Mouse (Mus musculus) bone marrow macrophage, adult 2 months (primary cell): ENCODE results near the gene Cib1. TPM values are rescaled to one million over a fixed set of nuclear protein-coding genes. Genes with fewer than 3 reads are reported as not detected.

Experiments used
- H3K27ac ChIP-seq: 2 replicates; pipeline ENCODE4 v1.5.1; 2012; ENCODE audit warnings: low read depth, low read length; ENCODE audit not compliant: insufficient read depth
- H3K4me1 ChIP-seq: 2 replicates; pipeline ENCODE4 v1.6.1; 2012; ENCODE audit warnings: low read length; ENCODE audit not compliant: control insufficient read depth, insufficient read depth
- H3K4me3 ChIP-seq: 2 replicates; pipeline ENCODE4 v1.5.1; 2012; ENCODE audit warnings: mild to moderate bottlenecking, low read length, moderate library complexity; ENCODE audit not compliant: insufficient read depth
- CTCF ChIP-seq: IDR thresholded peaks from 2 replicates; pipeline ENCODE4 v1.5.1; 2012; ENCODE audit warnings: low read depth, mild to moderate bottlenecking, low read length, moderate library complexity
- POLR2A ChIP-seq: IDR thresholded peaks from 2 replicates; pipeline ENCODE4 v1.6.1; 2012; ENCODE audit warnings: mild to moderate bottlenecking, low read depth, low read length, borderline replicate concordance
- polyA plus RNA-seq: library from polyadenylated mRNA; stranded (reverse); fragments of >200 nt; gene quantifications from 2 replicates; pipeline ENCODE4 v1.2.4, GENCODE M21; 2012; ENCODE audit not compliant: missing spikeins, insufficient read depth, insufficient read length

The Cib1 gene
- polyA plus RNA-seq, 1 experiment, result 69.3 TPM

GRCm38 (mm10) chr7:80215398-80215797 lies 17.2 kb downstream of the Cib1 start:
- no peak for TF ChIP-seq POLR2A
- TF ChIP-seq CTCF, result peak; percentile 52
- Histone ChIP-seq H3K27ac (no peak overlapping the region), H3K4me1 (peaks cover 6% of the 10 kb centered on the region), H3K4me3 (no peak overlapping the region)

GRCm38 (mm10) chr7:80214459-80214858 lies 18.2 kb downstream of the Cib1 start:
- Histone ChIP-seq H3K4me3 (no peak overlapping the region), H3K4me1 (peaks cover 13% of the 10 kb centered on the region), H3K27ac (no peak overlapping the region)
- no peak for TF ChIP-seq POLR2A
- no peak for TF ChIP-seq CTCF

GRCm38 (mm10) chr7:80213604-80214003 lies 19.0 kb downstream of the Cib1 start:
- no peak for TF ChIP-seq POLR2A
- no peak for TF ChIP-seq CTCF
- Histone ChIP-seq H3K4me1 (peaks cover 21% of the 10 kb centered on the region), H3K4me3 (no peak overlapping the region), H3K27ac (no peak overlapping the region)

GRCm38 (mm10) chr7:80210982-80211381 lies 21.6 kb downstream of the Cib1 start:
- no peak for TF ChIP-seq POLR2A
- no peak for TF ChIP-seq CTCF
- Histone ChIP-seq H3K27ac (no peak overlapping the region), H3K4me3 (no peak overlapping the region), H3K4me1 (peaks cover 37% of the 10 kb centered on the region)

GRCm38 (mm10) chr7:80209669-80210068 lies 22.9 kb downstream of the Cib1 start:
- peak overlapping the region; percentile 6 for H3K4me3 ChIP-seq

GRCm38 (mm10) chr7:80208738-80209430 lies 23.7 kb downstream of the Cib1 start:
- no peak for TF ChIP-seq POLR2A
- TF ChIP-seq CTCF, result no peak; the same call in 1 of the 2 replicates
- H3K4me1 ChIP-seq, result peaks cover 41% of the 10 kb centered on the region
- H3K27ac ChIP-seq, result no peak overlapping the region
- no peak overlapping the region for H3K4me3 ChIP-seq

More at GRCm38 (mm10) chr7:80209669-80210068, 22.9 kb downstream of the Cib1 start:
- no peak for TF ChIP-seq CTCF
- no peak for TF ChIP-seq POLR2A
- H3K27ac ChIP-seq, result peak overlapping the region; percentile 63
- H3K4me1 ChIP-seq, result peaks cover 37% of the 10 kb centered on the region

GRCm38 (mm10) chr7:80208026-80208642 lies 24.5 kb downstream of the Cib1 start:
- Histone ChIP-seq H3K4me1 (peaks cover 48% of the 10 kb centered on the region), H3K4me3 (no peak overlapping the region), H3K27ac (no peak overlapping the region)
- no peak for TF ChIP-seq POLR2A
- no peak for TF ChIP-seq CTCF

GRCm38 (mm10) chr7:80207314-80207731 lies 25.3 kb downstream of the Cib1 start:
- TF ChIP-seq POLR2A (no peak), CTCF (no peak)
- H3K4me1 ChIP-seq, result peaks cover 56% of the 10 kb centered on the region
- H3K4me3 ChIP-seq, result no peak overlapping the region
- no peak overlapping the region for H3K27ac ChIP-seq

- Histone ChIP-seq H3K4me1 (peaks cover 56% of the 10 kb centered on the region), H3K27ac (no peak overlapping the region), H3K4me3 (no peak overlapping the region)
- no peak for TF ChIP-seq CTCF
- TF ChIP-seq POLR2A, result no peak
Observed at GRCm38 (mm10) chr7:80205705-80206589, 26.7 kb downstream of the Cib1 start.

- TF ChIP-seq POLR2A (no peak), CTCF (no peak)
- H3K27ac ChIP-seq, result no peak overlapping the region
- peaks cover 46% of the 10 kb centered on the region for H3K4me1 ChIP-seq
- no peak overlapping the region for H3K4me3 ChIP-seq
Observed at GRCm38 (mm10) chr7:80204961-80205360, 27.7 kb downstream of the Cib1 start.
